Mouse (Mus musculus) limb, embryonic 14.5 days (tissue): Measurements from ENCODE around the gene Slc25a39. TPM values are rescaled to one million over a fixed set of nuclear protein-coding genes. Genes with fewer than 3 reads are reported as not detected.

Experiments used
- ATAC-seq: fragments of 200-750 bp; cut with Nextera tagmentation; 2 replicates; pipeline ENCODE4 v1.8.0; 2017; ENCODE audit warnings: low read depth, moderate number of reproducible peaks, moderate TSS enrichment; ENCODE audit not compliant: low FRiP score
- DNase-seq: peaks from one replicate; pipeline ENCODE4 v3.0.0-alpha.2; 2015; ENCODE audit warnings: low spot score
- H3K27ac ChIP-seq: fragments of 300-500 bp; sonication (generic); replicated peaks from 2 replicates; pipeline ENCODE4 v1.5.1; 2014; ENCODE audit warnings: low read depth, mild to moderate bottlenecking, low read length, moderate library complexity, mixed read lengths
- H3K27me3 ChIP-seq: fragments of 300-500 bp; sonication (generic); 2 replicates; pipeline ENCODE4 v1.6.1; 2014; ENCODE audit warnings: low read length, mixed read lengths; ENCODE audit not compliant: control insufficient read depth, insufficient read depth
- H3K36me3 ChIP-seq: fragments of 300-500 bp; sonication (generic); 2 replicates; pipeline ENCODE4 v1.6.1; 2014; ENCODE audit warnings: mild to moderate bottlenecking, low read length, moderate library complexity, mixed read lengths; ENCODE audit not compliant: control insufficient read depth, insufficient read depth
- H3K4me1 ChIP-seq: fragments of 300-500 bp; sonication (generic); 2 replicates; pipeline ENCODE4 v1.6.1; 2014; ENCODE audit warnings: antibody characterized with exemption, low read length, mixed read lengths; ENCODE audit not compliant: control insufficient read depth, insufficient read depth
- H3K4me2 ChIP-seq: fragments of 300-500 bp; sonication (generic); replicated peaks from 2 replicates; pipeline ENCODE4 v1.6.1; 2014; ENCODE audit warnings: low read depth, mild to moderate bottlenecking, low read length, moderate library complexity; ENCODE audit not compliant: severe bottlenecking
- H3K4me3 ChIP-seq: fragments of 300-500 bp; sonication (generic); replicated peaks from 2 replicates; pipeline ENCODE4 v1.5.1; 2014; ENCODE audit warnings: low read length
- H3K9ac ChIP-seq: fragments of 300-500 bp; sonication (generic); 2 replicates; pipeline ENCODE4 v1.6.1; 2014; ENCODE audit warnings: mild to moderate bottlenecking, low read depth, low read length, moderate library complexity; ENCODE audit not compliant: severe bottlenecking
- H3K9me3 ChIP-seq: fragments of 300-500 bp; sonication (generic); 2 replicates; pipeline ENCODE4 v1.6.1; 2016; ENCODE audit warnings: low read length; ENCODE audit not compliant: control insufficient read depth
- POLR2A ChIP-seq: fragments of 200-500 bp; IDR thresholded peaks from 2 replicates; pipeline ENCODE4 v1.8.0; 2012; ENCODE audit warnings: inconsistent platforms, mild to moderate bottlenecking, moderate library complexity, borderline replicate concordance; ENCODE audit not compliant: insufficient read depth, insufficient read length; ENCODE audit errors: extremely low read depth
- WGBS: fragments of 180-500 bp; shearing (Covaris S2); extraction: QIAGEN DNeasy Blood & Tissue Kit; methylation state at CpG from one replicate; pipeline ENCODE4 v1.1.7; 2014; 5-methylcytosine and 5-hydroxymethylcytosine counted together
- polyA plus RNA-seq, 2 experiments: library from polyadenylated mRNA; depleted of rRNA in 1 of 2; stranded (reverse) in 1 of 2; unstranded in 1 of 2; fragments of >200 nt; fragmentation: Nextera tagmentation in 1 of 2; extraction: Ambion mirVana in 1 of 2; gene quantifications; 2 replicates each; pipeline versions ENCODE4 v1.2.1 to v1.2.3; 2012 to 2014

The Slc25a39 gene
- polyA plus RNA-seq, 2 experiments = 120 to 179 TPM

GRCm38 (mm10) chr11:102400513-102401084, 7.1 kb downstream of the Slc25a39 start:
- DNase-seq = no peak
- ATAC-seq = no peak
- peaks cover 32% of the 10 kb centered on the region for H3K36me3 ChIP-seq
- 21% methylated on average over 12 of the region's 12 CpGs for WGBS
- peaks cover 45% of the 10 kb centered on the region for H3K27me3 ChIP-seq
- no peak overlapping the region for H3K4me3 ChIP-seq
- peaks cover 4% of the 10 kb centered on the region; the same call in 1 of the 2 replicates for H3K4me1 ChIP-seq
- no peak overlapping the region for H3K4me2 ChIP-seq
- TF ChIP-seq POLR2A = no peak
- H3K27ac ChIP-seq = no peak overlapping the region
- no peaks in the 10 kb centered on the region for H3K9me3 ChIP-seq
- H3K9ac ChIP-seq = no peak overlapping the region

DNA sequence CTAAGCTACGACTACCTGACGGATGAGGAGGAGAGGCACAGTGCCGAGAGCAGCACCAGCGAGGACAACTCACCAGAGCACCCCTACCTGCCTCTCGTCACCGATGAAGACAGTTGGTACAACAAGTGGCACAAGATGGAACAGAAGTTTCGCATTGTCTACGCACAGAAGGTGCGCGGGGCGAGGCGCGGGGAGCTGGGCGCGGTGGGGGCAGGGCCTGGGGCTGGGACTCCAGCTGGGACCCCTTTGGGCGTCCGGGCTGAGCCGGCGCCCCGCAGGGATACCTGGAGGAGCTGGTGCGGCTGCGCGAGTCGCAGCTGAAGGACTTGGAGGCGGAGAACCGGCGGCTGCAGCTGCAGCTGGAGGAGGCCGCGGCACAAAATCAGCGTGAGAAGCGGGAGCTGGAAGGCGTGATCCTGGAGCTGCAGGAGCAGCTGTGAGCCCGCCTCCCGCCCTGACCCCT, 8.1 kb downstream of the Slc25a39 start:
- Histone ChIP-seq H3K4me2 (peak overlapping the region; percentile 47), H3K27me3 (peaks cover 45% of the 10 kb centered on the region), H3K27ac (no peak overlapping the region), H3K4me1 (peaks cover 4% of the 10 kb centered on the region; the same call in 1 of the 2 replicates), H3K4me3 (peak overlapping the region; percentile 26), H3K9me3 (no peaks in the 10 kb centered on the region), H3K9ac (peak overlapping the region; percentile 43), H3K36me3 (peaks cover 27% of the 10 kb centered on the region)
- ATAC-seq = no peak
- TF ChIP-seq POLR2A = no peak
- under 1% methylated on average over 28 of the region's 34 CpGs for WGBS
- DNase-seq = no peak

- WGBS = 11% methylated on average over 15 of the region's 15 CpGs
- Histone ChIP-seq H3K4me2 (peak overlapping the region; percentile 47; the same call in 1 of the 2 replicates), H3K27ac (no peak overlapping the region), H3K4me1 (peaks cover 4% of the 10 kb centered on the region; the same call in 1 of the 2 replicates), H3K9ac (no peak overlapping the region), H3K9me3 (no peaks in the 10 kb centered on the region), H3K36me3 (peaks cover 21% of the 10 kb centered on the region), H3K27me3 (peaks cover 45% of the 10 kb centered on the region), H3K4me3 (peak overlapping the region; percentile 26)
- TF ChIP-seq POLR2A = no peak
- DNase-seq (no peak), ATAC-seq (no peak)
These were observed 8.6 kb downstream of the Slc25a39 start for GRCm38 (mm10) chr11:102399107-102399506.

DNA sequence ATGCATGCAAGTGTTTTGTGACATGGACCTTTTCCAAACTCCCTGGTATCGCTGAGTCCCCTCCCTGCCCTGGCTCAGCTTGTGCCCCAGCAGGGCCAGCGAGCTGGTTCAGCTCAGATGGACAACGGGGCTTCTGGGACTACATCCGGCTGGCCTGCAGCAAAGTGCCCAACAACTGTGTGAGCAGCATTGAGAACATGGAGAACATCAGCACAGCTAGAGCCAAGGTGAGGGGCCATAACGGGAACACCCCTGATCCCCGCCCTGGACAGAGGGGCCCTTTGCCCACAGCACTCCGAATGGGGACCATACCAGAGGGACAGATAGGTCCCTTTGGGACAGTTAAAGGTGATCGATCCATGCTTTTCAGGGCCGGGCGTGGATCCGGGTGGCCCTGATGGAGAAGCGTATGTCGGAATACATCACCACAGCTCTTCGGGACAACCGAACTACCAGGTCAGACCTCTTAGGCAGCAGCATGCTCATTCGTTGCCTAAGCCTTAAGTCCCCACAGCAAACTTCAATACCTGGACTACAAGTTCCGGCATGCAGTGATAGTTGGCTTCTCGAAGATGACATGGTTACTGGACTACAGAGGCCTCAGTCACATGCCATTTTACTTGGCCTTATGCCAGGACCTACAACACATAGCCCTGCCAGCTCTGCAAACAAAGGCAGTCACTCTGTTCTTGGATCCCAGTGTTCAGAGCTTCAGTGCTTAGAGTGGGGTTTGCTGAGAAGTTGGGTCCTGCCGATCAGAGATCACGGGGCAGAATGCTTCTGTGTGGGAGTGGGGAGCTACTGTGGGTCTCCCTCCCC, 9.5 kb downstream of the Slc25a39 start:
- H3K36me3 ChIP-seq = peaks cover 12% of the 10 kb centered on the region
- DNase-seq = no peak
- H3K9ac ChIP-seq = no peak overlapping the region
- no peaks in the 10 kb centered on the region for H3K9me3 ChIP-seq
- H3K4me2 ChIP-seq = no peak overlapping the region
- peaks cover 12% of the 10 kb centered on the region for H3K4me1 ChIP-seq
- no peak overlapping the region for H3K4me3 ChIP-seq
- TF ChIP-seq POLR2A = no peak
- H3K27ac ChIP-seq = no peak overlapping the region
- 74% methylated on average over 20 of the region's 20 CpGs for WGBS
- ATAC-seq = no peak
- H3K27me3 ChIP-seq = peaks cover 45% of the 10 kb centered on the region

DNA sequence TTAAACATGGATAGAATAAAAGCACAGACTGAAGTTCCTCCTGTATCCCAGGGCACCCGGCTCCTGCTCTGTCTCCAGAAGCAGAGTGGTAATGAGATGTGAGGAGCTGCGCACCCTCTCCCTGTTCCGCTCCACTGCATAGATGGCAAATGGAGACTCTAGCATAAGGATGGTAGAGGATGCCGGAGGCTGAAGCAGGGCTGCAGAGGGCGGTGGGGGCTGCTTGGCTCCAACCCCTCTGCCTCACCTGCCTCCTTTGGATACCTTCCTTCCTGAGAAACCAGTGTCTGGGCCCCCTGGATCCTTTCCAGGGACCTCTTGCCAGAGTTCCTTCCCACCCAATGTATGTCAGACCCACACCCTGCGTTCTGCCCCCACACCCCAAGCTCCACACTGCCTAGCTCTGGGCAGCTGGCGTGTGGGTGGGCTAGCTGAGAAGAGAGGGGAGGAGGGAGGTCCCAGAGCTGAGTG, 11.0 kb downstream of the Slc25a39 start:
- H3K4me2 ChIP-seq = no peak overlapping the region
- no peak overlapping the region for H3K9ac ChIP-seq
- no peaks in the 10 kb centered on the region; the same call in 1 of the 2 replicates for H3K36me3 ChIP-seq
- no peak overlapping the region for H3K4me3 ChIP-seq
- H3K27ac ChIP-seq = no peak overlapping the region
- H3K27me3 ChIP-seq = peaks cover 37% of the 10 kb centered on the region
- DNase-seq (no peak), ATAC-seq (no peak)
- no peak for TF ChIP-seq POLR2A
- H3K9me3 ChIP-seq = no peaks in the 10 kb centered on the region
- peaks cover 12% of the 10 kb centered on the region for H3K4me1 ChIP-seq
- 78% methylated on average over 7 of the region's 7 CpGs for WGBS
